Mouse (Mus musculus): ENCODE measurements at regions not wholly inside any gene's neighbourhood (a gene's known extent, or its start where the extent isn't known, plus 50 kb on each side); places are given as distances from the start of the nearest gene placed in this dataset.

DNA sequence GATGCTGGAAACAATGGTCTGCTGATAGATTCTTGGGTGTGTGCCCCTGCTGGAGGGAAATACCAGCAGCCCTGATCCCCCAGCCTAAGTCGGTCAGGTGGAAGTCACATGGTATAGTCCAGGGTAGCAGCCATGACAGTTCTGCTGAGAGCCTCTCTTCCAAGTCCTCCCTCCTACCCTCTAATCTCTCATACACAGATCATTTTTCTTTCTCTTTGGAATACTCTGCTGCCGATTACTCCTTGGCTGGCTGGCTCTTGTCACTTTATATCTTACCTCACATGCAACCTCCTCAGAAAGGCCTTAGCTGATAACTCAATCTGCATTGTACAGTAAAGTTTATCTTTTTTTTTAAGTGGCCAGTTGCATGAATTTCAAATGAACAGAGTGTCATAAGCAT, 162.5 kb upstream of the Kbtbd8 start:
- TF ChIP-seq CTCF (IDR thresholded peaks at IDR 0.05; ENCODE audit: low read depth) (no peak), EP300 (optimal IDR thresholded peaks at IDR 0.05) (no peak)

Measured in stomach, postnatal 0 days (tissue).